Mouse (Mus musculus) intestine, embryonic 15.5 days (tissue): ENCODE measurements around the gene Ak1. TPM values are rescaled to one million over a fixed set of nuclear protein-coding genes. Genes with fewer than 3 reads are reported as not detected.
A peak's percentile ranks its signal among the peaks of the same experiment; 100 is the strongest.

Experiments used
- ATAC-seq: fragments of 200-750 bp; cut with Nextera tagmentation; 2 replicates; pipeline ENCODE4 v1.8.0; 2017; ENCODE audit warnings: moderate TSS enrichment, moderate library complexity
- H3K27ac ChIP-seq: fragments of 300-500 bp; sonication (generic); 2 replicates; pipeline ENCODE4 v1.5.1; 2015; ENCODE audit warnings: mild to moderate bottlenecking, inconsistent platforms
- H3K27me3 ChIP-seq: fragments of 300-500 bp; sonication (generic); replicated peaks from 2 replicates; pipeline ENCODE4 v1.6.1; 2015; ENCODE audit warnings: inconsistent platforms
- H3K36me3 ChIP-seq: fragments of 300-500 bp; sonication (generic); 2 replicates; pipeline ENCODE4 v1.6.1; 2015; ENCODE audit warnings: inconsistent platforms
- H3K4me1 ChIP-seq: fragments of 300-500 bp; sonication (generic); replicated peaks from 2 replicates; pipeline ENCODE4 v1.6.1; 2015; ENCODE audit warnings: inconsistent platforms
- H3K4me2 ChIP-seq: fragments of 300-500 bp; sonication (generic); replicated peaks from 2 replicates; pipeline ENCODE4 v1.6.1; 2015; ENCODE audit warnings: mild to moderate bottlenecking, inconsistent platforms
- H3K4me3 ChIP-seq: fragments of 300-500 bp; sonication (generic); replicated peaks from 2 replicates; pipeline ENCODE4 v1.5.1; 2015; ENCODE audit warnings: inconsistent platforms
- H3K9ac ChIP-seq: fragments of 300-500 bp; sonication (generic); 2 replicates; pipeline ENCODE4 v1.6.1; 2015; ENCODE audit warnings: inconsistent platforms
- H3K9me3 ChIP-seq: fragments of 300-500 bp; sonication (generic); 2 replicates; pipeline ENCODE4 v1.6.1; 2016; ENCODE audit warnings: inconsistent platforms
- WGBS: fragments of 180-500 bp; shearing (Covaris S2); methylation state at CpG from one replicate; pipeline ENCODE4 v1.1.7; 2015; 5-methylcytosine and 5-hydroxymethylcytosine counted together
- polyA plus RNA-seq: library from polyadenylated mRNA; unstranded; fragments of >200 nt; fragmentation: Nextera tagmentation; extraction: Ambion mirVana; gene quantifications from 2 replicates; pipeline ENCODE4 v1.2.1, GENCODE M21; 2015

The Ak1 gene
- polyA plus RNA-seq, 1 experiment from 2014 or later: 19.2 TPM

GRCm38 (mm10) chr2:32586871-32587351 lies 34.6 kb upstream of the Ak1 start, which contains the start of gene St6galnac4:
TSS of gene St6galnac4 (plus strand) at chr2:32587095.
- ATAC-seq: peak; percentile 92
- no peaks in the 10 kb centered on the region for H3K27me3 ChIP-seq
- peak within 1 kb of the TSS; percentile 75 for H3K4me2 ChIP-seq
- no peaks in the 10 kb centered on the region for H3K9me3 ChIP-seq
- H3K9ac ChIP-seq: peak within 1 kb of the TSS; percentile 59
- under 1% methylated on average over 36 of the region's 38 CpGs for WGBS
- H3K36me3 ChIP-seq: no peaks in the 10 kb centered on the region
- H3K4me3 ChIP-seq: peak within 1 kb of the TSS; percentile 52
- peaks cover 17% of the 10 kb centered on the region; the same call in 1 of the 2 replicates for H3K4me1 ChIP-seq
- peak within 1 kb of the TSS; percentile 72 for H3K27ac ChIP-seq

GRCm38 (mm10) chr2:32587731-32588321 lies 33.7 kb upstream of the Ak1 start:
- WGBS: 32% methylated on average over 9 of the region's 9 CpGs
- Histone ChIP-seq H3K4me3 (peak overlapping the region; percentile 52), H3K9me3 (no peaks in the 10 kb centered on the region), H3K27me3 (no peaks in the 10 kb centered on the region), H3K4me2 (peak overlapping the region; percentile 75), H3K27ac (no peak overlapping the region), H3K4me1 (peaks cover 17% of the 10 kb centered on the region; the same call in 1 of the 2 replicates), H3K36me3 (no peaks in the 10 kb centered on the region), H3K9ac (peak overlapping the region; percentile 59)
- no peak for ATAC-seq

- 68% methylated on average over 11 of the region's 11 CpGs for WGBS
- Histone ChIP-seq H3K36me3 (no peaks in the 10 kb centered on the region), H3K9ac (no peak overlapping the region), H3K27me3 (no peaks in the 10 kb centered on the region), H3K4me1 (peaks cover 14% of the 10 kb centered on the region; the same call in 1 of the 2 replicates), H3K9me3 (no peaks in the 10 kb centered on the region), H3K27ac (no peak overlapping the region), H3K4me3 (no peak overlapping the region), H3K4me2 (no peak overlapping the region; the same call in 1 of the 2 replicates)
- ATAC-seq: no peak
These were observed 32.3 kb upstream of the Ak1 start for GRCm38 (mm10) chr2:32589213-32589795.

- Histone ChIP-seq H3K9me3 (no peaks in the 10 kb centered on the region), H3K4me1 (peaks cover 14% of the 10 kb centered on the region; the same call in 1 of the 2 replicates), H3K9ac (no peak overlapping the region), H3K27ac (no peak overlapping the region), H3K27me3 (no peaks in the 10 kb centered on the region), H3K4me3 (no peak overlapping the region), H3K36me3 (no peaks in the 10 kb centered on the region), H3K4me2 (no peak overlapping the region)
- ATAC-seq: no peak
- WGBS: 78% methylated on average over 10 of the region's 10 CpGs
These were observed 31.3 kb upstream of the Ak1 start for GRCm38 (mm10) chr2:32590224-32590623.

GRCm38 (mm10) chr2:32591249-32591648 lies 30.3 kb upstream of the Ak1 start:
- H3K4me2 ChIP-seq: no peak overlapping the region
- WGBS: 75% methylated on average over 6 of the region's 6 CpGs

GRCm38 (mm10) chr2:32596725-32597124 lies 24.8 kb upstream of the Ak1 start:
- Histone ChIP-seq H3K4me3 (no peak overlapping the region), H3K27ac (no peak overlapping the region), H3K36me3 (no peaks in the 10 kb centered on the region), H3K27me3 (no peaks in the 10 kb centered on the region), H3K4me1 (peaks cover 8% of the 10 kb centered on the region), H3K9ac (no peak overlapping the region), H3K9me3 (no peaks in the 10 kb centered on the region), H3K4me2 (no peak overlapping the region)
- 89% methylated on average over 13 of the region's 13 CpGs for WGBS
- ATAC-seq: no peak

More at GRCm38 (mm10) chr2:32591249-32591648, 30.3 kb upstream of the Ak1 start:
- Histone ChIP-seq H3K4me1 (peaks cover 14% of the 10 kb centered on the region; the same call in 1 of the 2 replicates), H3K36me3 (no peaks in the 10 kb centered on the region), H3K9me3 (no peaks in the 10 kb centered on the region), H3K4me3 (no peak overlapping the region), H3K27ac (no peak overlapping the region), H3K9ac (no peak overlapping the region), H3K27me3 (no peaks in the 10 kb centered on the region)
- ATAC-seq: no peak

GRCm38 (mm10) chr2:32597248-32597647 lies 24.3 kb upstream of the Ak1 start:
- ATAC-seq: no peak
- no peaks in the 10 kb centered on the region for H3K36me3 ChIP-seq
- peaks cover 8% of the 10 kb centered on the region for H3K4me1 ChIP-seq
- WGBS: 80% methylated on average over 5 of the region's 5 CpGs
- H3K9ac ChIP-seq: no peak overlapping the region
- H3K27ac ChIP-seq: no peak overlapping the region
- H3K4me3 ChIP-seq: no peak overlapping the region
- H3K9me3 ChIP-seq: no peaks in the 10 kb centered on the region
- H3K27me3 ChIP-seq: no peaks in the 10 kb centered on the region
- H3K4me2 ChIP-seq: no peak overlapping the region

GRCm38 (mm10) chr2:32597699-32598098 lies 23.9 kb upstream of the Ak1 start:
- H3K9ac ChIP-seq: no peak overlapping the region
- H3K36me3 ChIP-seq: no peaks in the 10 kb centered on the region
- peaks cover 10% of the 10 kb centered on the region for H3K4me1 ChIP-seq
- no peak overlapping the region for H3K27ac ChIP-seq
- 80% methylated on average over 5 of the region's 5 CpGs for WGBS
- no peak for ATAC-seq
- H3K9me3 ChIP-seq: no peaks in the 10 kb centered on the region
- no peak overlapping the region for H3K4me2 ChIP-seq
- H3K4me3 ChIP-seq: no peak overlapping the region
- no peaks in the 10 kb centered on the region for H3K27me3 ChIP-seq

GRCm38 (mm10) chr2:32598506-32598905 lies 23.1 kb upstream of the Ak1 start:
- H3K9ac ChIP-seq: no peak overlapping the region
- H3K27me3 ChIP-seq: no peaks in the 10 kb centered on the region
- no peak overlapping the region for H3K4me2 ChIP-seq
- H3K4me1 ChIP-seq: peaks cover 10% of the 10 kb centered on the region
- WGBS: 86% methylated on average over 8 of the region's 8 CpGs
- no peak overlapping the region for H3K4me3 ChIP-seq
- H3K36me3 ChIP-seq: no peaks in the 10 kb centered on the region
- H3K27ac ChIP-seq: no peak overlapping the region
- no peak for ATAC-seq
- H3K9me3 ChIP-seq: no peaks in the 10 kb centered on the region

- Histone ChIP-seq H3K9me3 (no peaks in the 10 kb centered on the region), H3K4me2 (no peak within 1 kb of the TSS), H3K4me1 (peaks cover 10% of the 10 kb centered on the region), H3K27ac (no peak within 1 kb of the TSS), H3K27me3 (no peaks in the 10 kb centered on the region), H3K9ac (no peak within 1 kb of the TSS), H3K4me3 (no peak within 1 kb of the TSS), H3K36me3 (no peaks in the 10 kb centered on the region)
- no peak for ATAC-seq
- WGBS: 93% methylated on average over 3 of the region's 3 CpGs
These were observed 22.1 kb upstream of the Ak1 start, which contains the start of gene St6galnac6 for GRCm38 (mm10) chr2:32599409-32599808. TSS of gene St6galnac6 (plus strand) at chr2:32599709.

- H3K4me2 ChIP-seq: no peak overlapping the region
- H3K27ac ChIP-seq: no peak overlapping the region
- ATAC-seq: peak; percentile 57
- WGBS: 39% methylated on average over 8 of the region's 8 CpGs
- no peaks in the 10 kb centered on the region for H3K27me3 ChIP-seq
- no peaks in the 10 kb centered on the region for H3K36me3 ChIP-seq
- no peak overlapping the region for H3K9ac ChIP-seq
- H3K4me3 ChIP-seq: no peak overlapping the region
- H3K9me3 ChIP-seq: no peaks in the 10 kb centered on the region
- H3K4me1 ChIP-seq: peaks cover 10% of the 10 kb centered on the region
These were observed 20.0 kb upstream of the Ak1 start for GRCm38 (mm10) chr2:32601417-32602065.

- H3K27ac ChIP-seq: peak overlapping the region; percentile 49; the same call in 1 of the 2 replicates
- 2% methylated on average over 11 of the region's 11 CpGs for WGBS
- H3K36me3 ChIP-seq: no peaks in the 10 kb centered on the region
- peak overlapping the region; percentile 15; the same call in 1 of the 2 replicates for H3K9ac ChIP-seq
- H3K9me3 ChIP-seq: no peaks in the 10 kb centered on the region
- H3K4me3 ChIP-seq: peak overlapping the region; percentile 31
- peak overlapping the region; percentile 60 for H3K4me2 ChIP-seq
- H3K4me1 ChIP-seq: peaks cover 11% of the 10 kb centered on the region
- peak; percentile 65 for ATAC-seq
- no peaks in the 10 kb centered on the region for H3K27me3 ChIP-seq
These were observed 18.9 kb upstream of the Ak1 start for GRCm38 (mm10) chr2:32602600-32603054.
